Mouse (Mus musculus) forebrain, embryonic 10.5 days (tissue): Measurements from ENCODE around the gene Dlg2. TPM values are rescaled to one million over a fixed set of nuclear protein-coding genes. Genes with fewer than 3 reads are reported as not detected.

Experiments used
- DNase-seq: peaks from one replicate; pipeline ENCODE4 v3.0.0-alpha.2; 2017; ENCODE audit warnings: low spot score; ENCODE audit errors: extremely low spot score
- H3K27ac ChIP-seq: fragments of 300-500 bp; sonication (generic); 2 replicates; pipeline ENCODE4 v1.5.1; 2016; ENCODE audit warnings: mild to moderate bottlenecking
- H3K27me3 ChIP-seq: fragments of 300-500 bp; sonication (generic); 2 replicates; pipeline ENCODE4 v1.6.1; 2016; ENCODE audit warnings: mild to moderate bottlenecking; ENCODE audit not compliant: poor library complexity, severe bottlenecking
- H3K36me3 ChIP-seq: fragments of 300-500 bp; sonication (generic); replicated peaks from 2 replicates; pipeline ENCODE4 v1.6.1; 2016; ENCODE audit warnings: mild to moderate bottlenecking, moderate library complexity
- H3K4me1 ChIP-seq: fragments of 300-500 bp; sonication (generic); 2 replicates; pipeline ENCODE4 v1.6.1; 2016
- H3K4me3 ChIP-seq: fragments of 300-500 bp; sonication (generic); 2 replicates; pipeline ENCODE4 v1.5.1; 2016; ENCODE audit warnings: mild to moderate bottlenecking, moderate library complexity
- H3K9me3 ChIP-seq: fragments of 300-500 bp; sonication (generic); 2 replicates; pipeline ENCODE4 v1.6.1; 2016; ENCODE audit warnings: mild to moderate bottlenecking, moderate library complexity
- WGBS: fragments of 180-500 bp; shearing (Covaris S2); methylation state at CpG from one replicate; pipeline ENCODE4 v1.1.7; 2016; 5-methylcytosine and 5-hydroxymethylcytosine counted together
- polyA plus RNA-seq: library from polyadenylated mRNA; unstranded; fragments of >200 nt; fragmentation: Nextera tagmentation; extraction: Ambion mirVana; gene quantifications from 2 replicates; pipeline ENCODE4 v1.2.1, GENCODE M21; 2016

The Dlg2 gene
- polyA plus RNA-seq, 1 experiment from 2014 or later, result 0.95 TPM

GRCm38 (mm10) chr7:91090317-91090829 lies 613.9 kb downstream of the Dlg2 start:
- Histone ChIP-seq H3K9me3 (no peaks in the 10 kb centered on the region), H3K27me3 (peaks cover 30% of the 10 kb centered on the region), H3K27ac (peak overlapping the region; percentile 53; the same call in 1 of the 2 replicates), H3K4me3 (peak overlapping the region; percentile 48), H3K4me1 (peaks cover 20% of the 10 kb centered on the region), H3K36me3 (no peaks in the 10 kb centered on the region)
- no peak for DNase-seq
- WGBS, result 56% methylated on average over 5 of the region's 5 CpGs

GRCm38 (mm10) chr7:91090830-91091683 lies 614.6 kb downstream of the Dlg2 start:
- peaks cover 20% of the 10 kb centered on the region for H3K4me1 ChIP-seq
- H3K27me3 ChIP-seq, result peaks cover 30% of the 10 kb centered on the region
- no peaks in the 10 kb centered on the region for H3K9me3 ChIP-seq
- peak overlapping the region; percentile 53; the same call in 1 of the 2 replicates for H3K27ac ChIP-seq
- no peaks in the 10 kb centered on the region for H3K36me3 ChIP-seq
- DNase-seq, result peak; percentile 30
- H3K4me3 ChIP-seq, result peak overlapping the region; percentile 48
- 11% methylated on average over 25 of the region's 25 CpGs for WGBS

GRCm38 (mm10) chr7:91096467-91096866 lies 620.0 kb downstream of the Dlg2 start:
- Histone ChIP-seq H3K27ac (no peak overlapping the region), H3K27me3 (peaks cover 6% of the 10 kb centered on the region), H3K4me1 (peaks cover 7% of the 10 kb centered on the region), H3K4me3 (no peak overlapping the region), H3K9me3 (no peaks in the 10 kb centered on the region), H3K36me3 (no peaks in the 10 kb centered on the region)
- DNase-seq, result no peak
- 96% methylated on average over 7 of the region's 7 CpGs for WGBS

GRCm38 (mm10) chr7:91098521-91098920 lies 622.0 kb downstream of the Dlg2 start:
- 86% methylated on average over 3 of the region's 3 CpGs for WGBS
- H3K9me3 ChIP-seq, result no peaks in the 10 kb centered on the region
- H3K36me3 ChIP-seq, result no peaks in the 10 kb centered on the region
- no peak overlapping the region for H3K4me3 ChIP-seq
- no peak overlapping the region for H3K27ac ChIP-seq
- H3K4me1 ChIP-seq, result no peaks in the 10 kb centered on the region
- DNase-seq, result no peak
- no peaks in the 10 kb centered on the region for H3K27me3 ChIP-seq

- Histone ChIP-seq H3K36me3 (no peaks in the 10 kb centered on the region), H3K27ac (no peak overlapping the region), H3K4me3 (no peak overlapping the region), H3K27me3 (no peaks in the 10 kb centered on the region), H3K4me1 (no peaks in the 10 kb centered on the region), H3K9me3 (no peaks in the 10 kb centered on the region)
- no peak for DNase-seq
- 76% methylated on average over 3 of the region's 3 CpGs for WGBS
Observed at GRCm38 (mm10) chr7:91109575-91109974, 633.1 kb downstream of the Dlg2 start.

- Histone ChIP-seq H3K27ac (no peak overlapping the region), H3K9me3 (no peaks in the 10 kb centered on the region), H3K4me3 (no peak overlapping the region), H3K27me3 (no peaks in the 10 kb centered on the region), H3K4me1 (no peaks in the 10 kb centered on the region), H3K36me3 (no peaks in the 10 kb centered on the region)
- no peak for DNase-seq
- 79% methylated on average over 4 of the region's 4 CpGs for WGBS
Observed at GRCm38 (mm10) chr7:91132128-91132527, 655.7 kb downstream of the Dlg2 start.

- no peaks in the 10 kb centered on the region for H3K9me3 ChIP-seq
- DNase-seq, result no peak
- H3K27ac ChIP-seq, result no peak overlapping the region
- H3K4me3 ChIP-seq, result no peak overlapping the region
- no peaks in the 10 kb centered on the region for H3K4me1 ChIP-seq
- no peaks in the 10 kb centered on the region for H3K36me3 ChIP-seq
- no peaks in the 10 kb centered on the region for H3K27me3 ChIP-seq
- 80% methylated on average over 1 of the region's 1 CpGs for WGBS
Observed at GRCm38 (mm10) chr7:91154096-91154495, 677.6 kb downstream of the Dlg2 start.

GRCm38 (mm10) chr7:91159144-91159543 lies 682.7 kb downstream of the Dlg2 start:
- H3K27ac ChIP-seq, result no peak overlapping the region
- H3K9me3 ChIP-seq, result no peaks in the 10 kb centered on the region
- H3K36me3 ChIP-seq, result no peaks in the 10 kb centered on the region
- WGBS, result 86% methylated on average over 5 of the region's 5 CpGs
- no peak overlapping the region for H3K4me3 ChIP-seq
- no peaks in the 10 kb centered on the region for H3K4me1 ChIP-seq
- H3K27me3 ChIP-seq, result no peaks in the 10 kb centered on the region
- DNase-seq, result no peak

GRCm38 (mm10) chr7:91161643-91162175 lies 685.2 kb downstream of the Dlg2 start:
- Histone ChIP-seq H3K4me3 (no peak overlapping the region), H3K27me3 (no peaks in the 10 kb centered on the region), H3K4me1 (no peaks in the 10 kb centered on the region), H3K27ac (no peak overlapping the region), H3K9me3 (no peaks in the 10 kb centered on the region), H3K36me3 (no peaks in the 10 kb centered on the region)
- WGBS, result 86% methylated on average over 2 of the region's 2 CpGs
- DNase-seq, result no peak

GRCm38 (mm10) chr7:91173560-91173959 lies 697.1 kb downstream of the Dlg2 start:
- Histone ChIP-seq H3K27ac (no peak overlapping the region), H3K4me3 (no peak overlapping the region), H3K27me3 (no peaks in the 10 kb centered on the region), H3K4me1 (no peaks in the 10 kb centered on the region), H3K9me3 (no peaks in the 10 kb centered on the region), H3K36me3 (no peaks in the 10 kb centered on the region)
- WGBS, result 95% methylated on average over 2 of the region's 2 CpGs
- no peak for DNase-seq

- H3K4me3 ChIP-seq, result no peak overlapping the region
- no peak overlapping the region for H3K27ac ChIP-seq
- H3K36me3 ChIP-seq, result no peaks in the 10 kb centered on the region
- no peaks in the 10 kb centered on the region for H3K4me1 ChIP-seq
- H3K9me3 ChIP-seq, result no peaks in the 10 kb centered on the region
- no peak for DNase-seq
- H3K27me3 ChIP-seq, result no peaks in the 10 kb centered on the region
- WGBS, result 97% methylated on average over 2 of the region's 2 CpGs
Observed at GRCm38 (mm10) chr7:91188211-91188610, 711.7 kb downstream of the Dlg2 start.

- DNase-seq, result no peak
- H3K9me3 ChIP-seq, result no peaks in the 10 kb centered on the region
- no peaks in the 10 kb centered on the region for H3K36me3 ChIP-seq
- no peaks in the 10 kb centered on the region for H3K4me1 ChIP-seq
- 93% methylated on average over 1 of the region's 1 CpGs for WGBS
- no peak overlapping the region for H3K27ac ChIP-seq
- no peak overlapping the region for H3K4me3 ChIP-seq
- no peaks in the 10 kb centered on the region for H3K27me3 ChIP-seq
Observed at GRCm38 (mm10) chr7:91199372-91199771, 722.9 kb downstream of the Dlg2 start.
